Mouse (Mus musculus): ENCODE results near the gene 3830406C13Rik. TPM values are rescaled to one million over a fixed set of nuclear protein-coding genes. Genes with fewer than 3 reads are reported as not detected.

Gene 3830406C13Rik
- polyA plus RNA-seq, 1 experiment from 2014 or later = 15.3 TPM

DNA sequence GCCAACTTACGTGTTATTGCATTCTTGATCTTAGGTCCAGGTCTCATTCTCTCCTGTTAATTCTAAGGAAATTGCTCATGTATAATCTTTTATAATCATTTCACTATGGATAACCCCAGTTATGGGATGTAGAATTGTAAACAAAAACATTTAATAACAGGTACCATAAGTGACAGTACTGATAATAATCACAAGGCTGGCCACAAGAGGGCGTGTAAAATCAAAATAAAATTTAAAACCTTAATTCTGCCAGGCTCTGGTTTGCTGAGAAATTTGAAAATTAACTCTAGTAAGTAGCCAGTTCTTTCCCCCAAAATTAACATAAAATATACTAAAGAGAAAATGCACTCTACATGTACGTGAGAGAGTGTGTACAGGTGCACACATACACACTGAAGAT, 16.7 kb downstream of the 3830406C13Rik start:
- Histone ChIP-seq H3K36me3 (ENCODE audit: control insufficient read depth, insufficient read depth) (no peaks in the 10 kb centered on the region), H3K27me3 (ENCODE audit: control insufficient read depth, insufficient read depth, low read depth, low read length) (no peaks in the 10 kb centered on the region), H3K9me3 (replicated peaks; ENCODE audit: control insufficient read depth, low read length) (no peaks in the 10 kb centered on the region), H3K27ac (ENCODE audit: low read length) (no peak overlapping the region), H3K4me2 (ENCODE audit: low read depth, low read length) (no peak overlapping the region), H3K4me3 (ENCODE audit: low read depth, low read length) (no peak overlapping the region), H3K4me1 (ENCODE audit: control insufficient read depth, low read depth, low read length) (no peaks in the 10 kb centered on the region), H3K9ac (ENCODE audit: low read depth, low read length) (no peak overlapping the region)
- ATAC-seq (ENCODE audit: low read depth) = no peak
- WGBS (ENCODE audit: insufficient replicate concordance) = 63% methylated on average over 3 of the region's 3 CpGs

GRCm38 (mm10) chr14:12303106-12303505, 19.1 kb downstream of the 3830406C13Rik start:
- H3K9me3 ChIP-seq (replicated peaks; ENCODE audit: control insufficient read depth, low read length) = no peaks in the 10 kb centered on the region
- whole genome bisulfite sequencing (ENCODE audit: insufficient replicate concordance) = 73% methylated on average over 2 of the region's 2 CpGs
- H3K4me2 ChIP-seq (ENCODE audit: low read depth, low read length) = no peak overlapping the region
- no peak overlapping the region for H3K27ac ChIP-seq (ENCODE audit: low read length)
- H3K36me3 ChIP-seq (ENCODE audit: control insufficient read depth, insufficient read depth) = no peaks in the 10 kb centered on the region
- no peaks in the 10 kb centered on the region for H3K4me1 ChIP-seq (ENCODE audit: control insufficient read depth, low read depth, low read length)
- H3K4me3 ChIP-seq (ENCODE audit: low read depth, low read length) = no peak overlapping the region
- no peak for ATAC-seq (ENCODE audit: low read depth)
- no peak overlapping the region for H3K9ac ChIP-seq (ENCODE audit: low read depth, low read length)
- H3K27me3 ChIP-seq (ENCODE audit: control insufficient read depth, insufficient read depth, low read depth, low read length) = no peaks in the 10 kb centered on the region

- no peak overlapping the region for H3K4me3 ChIP-seq (ENCODE audit: low read depth, low read length)
- no peak overlapping the region for H3K27ac ChIP-seq (ENCODE audit: low read length)
- no peaks in the 10 kb centered on the region for H3K36me3 ChIP-seq (ENCODE audit: control insufficient read depth, insufficient read depth)
- no peak overlapping the region for H3K9ac ChIP-seq (ENCODE audit: low read depth, low read length)
- peaks cover 19% of the 10 kb centered on the region for H3K27me3 ChIP-seq (ENCODE audit: control insufficient read depth, insufficient read depth, low read depth, low read length)
- no peak overlapping the region for H3K4me2 ChIP-seq (ENCODE audit: low read depth, low read length)
- WGBS (ENCODE audit: insufficient replicate concordance) = 59% methylated on average over 7 of the region's 7 CpGs
- H3K4me1 ChIP-seq (ENCODE audit: control insufficient read depth, low read depth, low read length) = no peaks in the 10 kb centered on the region
- H3K9me3 ChIP-seq (replicated peaks; ENCODE audit: control insufficient read depth, low read length) = no peaks in the 10 kb centered on the region
- no peak for ATAC-seq (ENCODE audit: low read depth)
These were observed 49.6 kb downstream of the 3830406C13Rik start for GRCm38 (mm10) chr14:12333622-12334021.

DNA sequence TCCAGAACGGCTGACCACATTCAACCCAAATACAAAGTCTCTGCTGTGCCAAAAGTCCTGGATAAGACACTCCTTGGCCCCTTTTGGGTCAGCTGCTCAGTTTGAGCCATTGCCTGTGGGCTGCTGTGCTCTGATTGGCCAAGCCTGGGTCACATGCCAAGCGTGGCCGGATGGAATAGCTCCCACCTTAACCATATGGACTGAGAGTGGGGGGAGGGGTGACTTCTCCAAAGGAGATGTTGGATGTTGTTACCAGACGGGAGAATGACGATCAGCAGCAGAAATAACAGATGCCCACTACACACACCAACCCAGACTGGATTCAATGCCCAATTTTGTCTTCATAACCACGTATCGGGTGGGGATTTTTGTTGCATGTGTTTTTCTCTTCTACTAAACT, 51.0 kb downstream of the 3830406C13Rik start:
- Histone ChIP-seq H3K4me2 (ENCODE audit: low read depth, low read length) (no peak overlapping the region), H3K9ac (ENCODE audit: low read depth, low read length) (no peak overlapping the region), H3K9me3 (replicated peaks; ENCODE audit: control insufficient read depth, low read length) (no peaks in the 10 kb centered on the region), H3K27ac (ENCODE audit: low read length) (no peak overlapping the region), H3K4me1 (ENCODE audit: control insufficient read depth, low read depth, low read length) (no peaks in the 10 kb centered on the region), H3K4me3 (ENCODE audit: low read depth, low read length) (no peak overlapping the region), H3K36me3 (ENCODE audit: control insufficient read depth, insufficient read depth) (no peaks in the 10 kb centered on the region), H3K27me3 (ENCODE audit: control insufficient read depth, insufficient read depth, low read depth, low read length) (peaks cover 31% of the 10 kb centered on the region)
- 29% methylated on average over 7 of the region's 7 CpGs for WGBS (ENCODE audit: insufficient replicate concordance)
- ATAC-seq (ENCODE audit: low read depth) = no peak

- Histone ChIP-seq H3K27ac (ENCODE audit: low read length) (no peak overlapping the region), H3K27me3 (ENCODE audit: control insufficient read depth, insufficient read depth, low read depth, low read length) (peaks cover 57% of the 10 kb centered on the region), H3K4me2 (ENCODE audit: low read depth, low read length) (no peak overlapping the region), H3K36me3 (ENCODE audit: control insufficient read depth, insufficient read depth) (no peaks in the 10 kb centered on the region), H3K4me1 (ENCODE audit: control insufficient read depth, low read depth, low read length) (no peaks in the 10 kb centered on the region), H3K4me3 (ENCODE audit: low read depth, low read length) (no peak overlapping the region), H3K9me3 (replicated peaks; ENCODE audit: control insufficient read depth, low read length) (no peaks in the 10 kb centered on the region), H3K9ac (ENCODE audit: low read depth, low read length) (no peak overlapping the region)
- no peak for ATAC-seq (ENCODE audit: low read depth)
- WGBS (ENCODE audit: insufficient replicate concordance) = 6% methylated on average over 8 of the region's 8 CpGs
These were observed 53.5 kb downstream of the 3830406C13Rik start for GRCm38 (mm10) chr14:12337421-12337997.

DNA sequence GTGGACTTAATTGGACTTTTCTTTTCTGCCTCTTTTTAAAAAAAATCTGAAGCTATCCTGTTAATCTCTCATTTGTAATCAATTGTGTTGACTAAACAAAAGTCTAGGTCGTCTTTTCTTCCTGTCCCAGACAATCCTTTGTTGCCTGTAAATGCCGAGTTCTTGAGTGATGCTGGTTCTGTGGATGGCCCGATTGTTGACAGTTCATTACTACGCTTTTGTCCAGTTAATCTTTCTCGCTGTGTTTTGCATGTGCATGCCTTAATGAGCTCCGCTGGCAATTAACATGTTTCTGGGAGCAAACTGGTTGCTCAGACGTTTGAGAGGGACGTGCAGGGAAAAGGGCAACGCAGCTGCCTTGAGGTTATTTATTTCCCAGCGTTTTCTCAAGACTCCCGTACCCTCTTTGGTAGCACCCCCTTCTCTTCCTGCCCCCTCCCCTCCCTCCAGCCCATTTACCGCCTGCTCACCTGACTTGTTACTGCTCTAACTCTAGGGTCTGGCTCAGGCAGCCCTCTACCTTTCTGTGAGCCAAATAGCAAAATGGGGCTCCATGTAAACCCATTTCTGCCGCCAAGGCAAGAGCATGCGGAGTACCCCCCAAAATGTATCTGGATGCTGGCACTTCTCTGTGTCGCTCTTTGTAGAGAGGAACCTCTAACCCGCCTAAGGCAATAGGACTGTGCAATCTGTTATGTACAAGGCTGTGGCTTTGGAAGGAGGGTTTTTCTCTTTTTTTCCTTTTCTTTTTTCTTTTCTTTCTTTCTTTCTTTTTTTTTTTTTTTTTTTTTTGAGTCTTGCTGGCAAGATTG, 54.2 kb downstream of the 3830406C13Rik start:
- 3% methylated on average over 16 of the region's 16 CpGs for WGBS (ENCODE audit: insufficient replicate concordance)
- H3K4me3 ChIP-seq (ENCODE audit: low read depth, low read length) = no peak overlapping the region
- no peak overlapping the region for H3K9ac ChIP-seq (ENCODE audit: low read depth, low read length)
- H3K27me3 ChIP-seq (ENCODE audit: control insufficient read depth, insufficient read depth, low read depth, low read length) = peaks cover 64% of the 10 kb centered on the region
- no peaks in the 10 kb centered on the region for H3K4me1 ChIP-seq (ENCODE audit: control insufficient read depth, low read depth, low read length)
- no peak for ATAC-seq (ENCODE audit: low read depth)
- no peaks in the 10 kb centered on the region for H3K9me3 ChIP-seq (replicated peaks; ENCODE audit: control insufficient read depth, low read length)
- H3K4me2 ChIP-seq (ENCODE audit: low read depth, low read length) = no peak overlapping the region
- H3K27ac ChIP-seq (ENCODE audit: low read length) = no peak overlapping the region
- no peaks in the 10 kb centered on the region for H3K36me3 ChIP-seq (ENCODE audit: control insufficient read depth, insufficient read depth)

GRCm38 (mm10) chr14:12338811-12339565, 55.0 kb downstream of the 3830406C13Rik start:
- 3% methylated on average over 10 of the region's 10 CpGs for whole genome bisulfite sequencing (ENCODE audit: insufficient replicate concordance)
- Histone ChIP-seq H3K9me3 (replicated peaks; ENCODE audit: control insufficient read depth, low read length) (no peaks in the 10 kb centered on the region), H3K36me3 (ENCODE audit: control insufficient read depth, insufficient read depth) (no peaks in the 10 kb centered on the region), H3K4me3 (ENCODE audit: low read depth, low read length) (no peak overlapping the region), H3K4me2 (ENCODE audit: low read depth, low read length) (no peak overlapping the region), H3K27ac (ENCODE audit: low read length) (no peak overlapping the region), H3K27me3 (ENCODE audit: control insufficient read depth, insufficient read depth, low read depth, low read length) (peaks cover 71% of the 10 kb centered on the region), H3K9ac (ENCODE audit: low read depth, low read length) (no peak overlapping the region), H3K4me1 (ENCODE audit: control insufficient read depth, low read depth, low read length) (no peaks in the 10 kb centered on the region)
- no peak for ATAC-seq (ENCODE audit: low read depth)

- H3K4me3 ChIP-seq (ENCODE audit: low read depth, low read length) = no peak overlapping the region
- no peak overlapping the region for H3K4me2 ChIP-seq (ENCODE audit: low read depth, low read length)
- H3K27me3 ChIP-seq (ENCODE audit: control insufficient read depth, insufficient read depth, low read depth, low read length) = peaks cover 86% of the 10 kb centered on the region
- no peaks in the 10 kb centered on the region for H3K9me3 ChIP-seq (replicated peaks; ENCODE audit: control insufficient read depth, low read length)
- 2% methylated on average over 19 of the region's 19 CpGs for WGBS (ENCODE audit: insufficient replicate concordance)
- no peak for ATAC-seq (ENCODE audit: low read depth)
- no peaks in the 10 kb centered on the region for H3K4me1 ChIP-seq (ENCODE audit: control insufficient read depth, low read depth, low read length)
- no peak overlapping the region for H3K27ac ChIP-seq (ENCODE audit: low read length)
- H3K9ac ChIP-seq (ENCODE audit: low read depth, low read length) = no peak overlapping the region
- no peaks in the 10 kb centered on the region for H3K36me3 ChIP-seq (ENCODE audit: control insufficient read depth, insufficient read depth)
These were observed 56.5 kb downstream of the 3830406C13Rik start for GRCm38 (mm10) chr14:12340238-12341074.

All from liver, embryonic 16.5 days (tissue).